Mouse (Mus musculus) layer of hippocampus, postnatal 14 days (tissue): ENCODE results near the gene Zfp326. TPM values are rescaled to one million over a fixed set of nuclear protein-coding genes. Genes with fewer than 3 reads are reported as not detected.

ENCODE experiments used
- DNase-seq, 2 experiments: peaks; one replicate each; pipeline ENCODE4 v3.0.0; 2021 to 2022; ENCODE audit warnings: low spot score in 2 of 2, mixed read lengths in 1 of 2
- total RNA-seq, 2 experiments: library from RNA; stranded (reverse); gene quantifications; 2 replicates each; pipeline ENCODE4 v1.2.3; 2021

The Zfp326 gene
- total RNA-seq, 2 experiments from 2014 or later: 34.9 to 38.6 TPM

DNA sequence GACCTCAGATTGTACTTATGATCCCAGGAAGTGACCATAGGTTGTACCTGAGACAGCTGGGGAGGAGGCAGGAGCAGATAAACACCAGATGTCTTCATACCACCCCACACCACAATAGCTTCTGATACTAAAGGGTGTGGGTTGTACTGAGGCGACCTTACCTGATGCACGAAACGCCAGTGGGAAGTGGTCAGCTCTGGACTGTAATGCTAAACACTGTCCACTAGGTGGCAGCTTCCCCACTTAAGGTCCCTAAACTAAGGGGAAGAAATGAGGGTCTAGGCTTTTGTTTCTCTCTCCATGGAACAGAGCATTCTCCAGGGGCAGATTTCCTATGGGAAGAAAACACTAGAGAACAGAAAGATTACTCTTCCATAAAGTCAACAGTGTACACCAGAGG lies 53.9 kb downstream of the Zfp326 start:
- no peak for DNase-seq

DNA sequence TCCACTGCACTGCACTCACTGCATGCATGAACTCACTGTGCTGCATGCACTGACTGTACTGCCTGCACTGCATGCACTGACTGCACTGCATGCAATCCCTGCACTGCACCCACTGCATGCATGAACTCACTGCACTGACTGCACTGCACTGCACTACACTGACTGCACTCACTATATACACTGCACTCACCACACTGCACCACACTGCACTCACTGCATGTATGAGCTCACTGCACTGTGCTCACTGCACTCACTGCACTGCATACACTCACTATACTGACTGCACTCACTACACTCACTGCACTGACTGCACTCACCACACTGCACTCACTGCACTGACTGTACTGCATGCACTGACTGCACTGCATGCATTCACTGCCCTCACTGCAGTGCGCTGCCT lies 56.0 kb downstream of the Zfp326 start:
- no peak for DNase-seq

DNA sequence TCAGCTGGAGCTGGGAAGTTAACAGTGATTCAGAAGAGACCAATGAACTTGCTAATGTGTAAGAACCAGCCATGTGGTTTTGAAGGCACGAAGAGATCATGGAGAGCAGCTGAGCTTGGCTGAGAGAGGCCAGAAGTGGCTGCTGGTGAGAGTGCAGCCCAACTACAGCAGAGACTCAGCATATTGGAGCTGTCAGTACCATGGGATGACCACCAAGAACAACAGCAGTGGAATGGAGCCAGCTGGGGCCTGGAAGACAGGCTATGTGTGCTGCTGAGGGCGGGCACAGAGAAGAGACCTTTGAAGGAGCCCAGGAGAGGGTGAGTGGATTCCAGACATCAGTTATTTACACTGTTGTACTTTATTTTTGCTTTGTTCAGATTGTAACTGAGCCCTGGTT lies 65.6 kb downstream of the Zfp326 start:
- no peak for DNase-seq

Other genes starting within 250 kb of the Zfp326 start
- gene Lrrc8d, start 176.6 kb upstream of the Zfp326 start, total RNA-seq: 10 to 100 TPM; 53.8 to 58.3 TPM